Mouse (Mus musculus): Measurements from ENCODE around the gene Vmn1r126.
"Not testable (repeated sequence)": the region's sequence is repeated elsewhere in the genome, so short reads cannot be mapped to it uniquely, and the experiment has no call there.

Vmn1r126 gene

DNA sequence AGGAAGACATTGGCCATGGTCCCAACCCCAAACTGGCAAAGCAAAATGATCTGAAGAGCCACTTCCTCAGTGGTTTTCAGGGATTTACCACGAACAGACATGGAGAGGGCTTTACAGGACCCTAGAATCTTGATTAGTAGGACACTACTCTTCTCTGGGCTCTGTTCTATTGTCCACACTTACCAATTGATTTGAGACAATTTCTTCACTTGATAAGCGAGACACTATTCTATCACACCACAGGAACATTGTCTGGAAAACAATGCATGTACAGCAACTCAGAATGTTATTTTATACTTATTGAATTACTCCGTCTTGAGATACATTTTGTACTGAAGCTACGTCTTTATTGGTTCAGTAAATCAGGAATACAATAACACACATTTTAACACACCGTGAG, at the start of gene Vmn1r126:
Gene Vmn1r126, minus strand, starts transcription at position 101 of the 400 bp plus-strand sequence.
- not testable (repeated sequence) for H3K36me3 ChIP-seq (ENCODE audit: control insufficient read depth, insufficient read depth, low read length, poor library complexity, severe bottlenecking); H3K27me3 ChIP-seq (ENCODE audit: control insufficient read depth, insufficient read depth, low read length, poor library complexity, severe bottlenecking); DNase-seq (ENCODE audit: low read depth, low spot score)

- H3K36me3 ChIP-seq (ENCODE audit: control insufficient read depth, insufficient read depth, low read length, poor library complexity, severe bottlenecking); DNase-seq (ENCODE audit: low read depth, low spot score); H3K27me3 ChIP-seq (ENCODE audit: control insufficient read depth, insufficient read depth, low read length, poor library complexity, severe bottlenecking): not testable (repeated sequence)
Observed at GRCm38 (mm10) chr7:21349073-21349472, 47.8 kb upstream of the Vmn1r126 start, which contains the start of gene Vmn1r128. Gene Vmn1r128 (plus strand): TSS chr7:21349373.

- not testable (repeated sequence) for H3K27me3 ChIP-seq (ENCODE audit: control insufficient read depth, insufficient read depth, low read length, poor library complexity, severe bottlenecking); H3K36me3 ChIP-seq (ENCODE audit: control insufficient read depth, insufficient read depth, low read length, poor library complexity, severe bottlenecking); DNase-seq (ENCODE audit: low read depth, low spot score)
Observed at GRCm38 (mm10) chr7:21319761-21320160, 18.5 kb upstream of the Vmn1r126 start, which contains the start of gene Vmn1r127. Gene Vmn1r127 (minus strand): TSS chr7:21319861.

GRCm38 (mm10) chr7:21271879-21272278, 29.4 kb downstream of the Vmn1r126 start, which contains the start of gene Vmn1r125:
Gene Vmn1r125 (plus strand): TSS chr7:21272179.
- H3K27me3 ChIP-seq (ENCODE audit: control insufficient read depth, insufficient read depth, low read length, poor library complexity, severe bottlenecking); DNase-seq (ENCODE audit: low read depth, low spot score); H3K36me3 ChIP-seq (ENCODE audit: control insufficient read depth, insufficient read depth, low read length, poor library complexity, severe bottlenecking): not testable (repeated sequence)

- not testable (repeated sequence) for H3K36me3 ChIP-seq (ENCODE audit: control insufficient read depth, insufficient read depth, low read length, poor library complexity, severe bottlenecking); DNase-seq (ENCODE audit: low read depth, low spot score); H3K27me3 ChIP-seq (ENCODE audit: control insufficient read depth, insufficient read depth, low read length, poor library complexity, severe bottlenecking)
Observed at GRCm38 (mm10) chr7:21260517-21260916, 40.8 kb downstream of the Vmn1r126 start, which contains the start of gene Vmn1r124. Gene Vmn1r124 (minus strand): TSS chr7:21260617.

Data from splenic B cell, adult 2 months (primary cell).